Mouse (Mus musculus) hindbrain, postnatal 0 days (tissue): Measurements from ENCODE around the gene Mprip. TPM values are rescaled to one million over a fixed set of nuclear protein-coding genes. Genes with fewer than 3 reads are reported as not detected.

Experiments
- ATAC-seq: fragments of 200-750 bp; cut with Nextera tagmentation; 2 replicates; pipeline ENCODE4 v1.8.0; 2017; ENCODE audit warnings: mild to moderate bottlenecking, moderate TSS enrichment, moderate library complexity
- DNase-seq: peaks from one replicate; pipeline ENCODE4 v3.0.0-alpha.2; 2015; ENCODE audit warnings: low spot score
- H3K27ac ChIP-seq: fragments of 300-500 bp; sonication (generic); 2 replicates; pipeline ENCODE4 v1.5.1; 2014; ENCODE audit warnings: mild to moderate bottlenecking
- H3K27me3 ChIP-seq: fragments of 300-500 bp; sonication (generic); 2 replicates; pipeline ENCODE4 v1.6.1; 2014; ENCODE audit warnings: low read length, mixed read lengths; ENCODE audit not compliant: insufficient read depth
- H3K36me3 ChIP-seq: fragments of 300-500 bp; sonication (generic); 2 replicates; pipeline ENCODE4 v1.6.1; 2014; ENCODE audit warnings: low read length, mixed read lengths; ENCODE audit not compliant: insufficient read depth
- H3K4me1 ChIP-seq: fragments of 300-500 bp; sonication (generic); 2 replicates; pipeline ENCODE4 v1.6.1; 2014; ENCODE audit warnings: antibody characterized with exemption, low read length, mixed read lengths; ENCODE audit not compliant: insufficient read depth
- H3K4me2 ChIP-seq: fragments of 300-500 bp; sonication (generic); 2 replicates; pipeline ENCODE4 v1.6.1; 2014; ENCODE audit warnings: low read depth, mild to moderate bottlenecking, low read length, moderate library complexity, mixed read lengths
- H3K4me3 ChIP-seq: fragments of 300-500 bp; sonication (generic); 2 replicates; pipeline ENCODE4 v1.5.1; 2014; ENCODE audit warnings: low read length
- H3K9ac ChIP-seq: fragments of 300-500 bp; sonication (generic); replicated peaks from 2 replicates; pipeline ENCODE4 v1.6.1; 2014; ENCODE audit warnings: mild to moderate bottlenecking, low read length, moderate library complexity, mixed read lengths
- H3K9me3 ChIP-seq: fragments of 300-500 bp; sonication (generic); 2 replicates; pipeline ENCODE4 v1.6.1; 2016; ENCODE audit warnings: low read length, mixed read lengths
- CTCF ChIP-seq: IDR thresholded peaks from 2 replicates; pipeline ENCODE4 v1.5.1; 2016; ENCODE audit warnings: antibody characterized with exemption, control low read depth, low read depth
- WGBS: fragments of 180-500 bp; shearing (Covaris S2); extraction: QIAGEN DNeasy Blood & Tissue Kit; methylation state at CpG from one replicate; pipeline ENCODE4 v1.1.7; 2014; 5-methylcytosine and 5-hydroxymethylcytosine counted together
- polyA plus RNA-seq: library from polyadenylated mRNA; unstranded; fragments of >200 nt; fragmentation: Nextera tagmentation; extraction: Ambion mirVana; gene quantifications from 2 replicates; pipeline ENCODE4 v1.2.1, GENCODE M21; 2015
- total RNA-seq: library from RNA; depleted of rRNA; stranded (reverse); fragments of >200 nt; gene quantifications from 2 replicates; pipeline ENCODE4 v1.2.3, GENCODE M21; 2014

Mprip gene
- total and polyA plus RNA-seq, 2 experiments from 2014 or later: 57.8 to 149 TPM

GRCm38 (mm10) chr11:59783591-59783990, 122.5 kb downstream of the Mprip start:
- H3K9ac ChIP-seq: no peak overlapping the region
- DNase-seq (no peak), ATAC-seq (no peak)

GRCm38 (mm10) chr11:59786444-59787198, 125.5 kb downstream of the Mprip start:
- no peak overlapping the region for H3K27ac ChIP-seq
- H3K27me3 ChIP-seq: no peaks in the 10 kb centered on the region
- no peaks in the 10 kb centered on the region; the same call in 1 of the 2 replicates for H3K36me3 ChIP-seq
- 50% methylated on average over 15 of the region's 15 CpGs for WGBS
- peak overlapping the region; percentile 57 for H3K9ac ChIP-seq
- TF ChIP-seq CTCF: no peak
- peak overlapping the region; percentile 42 for H3K4me3 ChIP-seq
- H3K9me3 ChIP-seq: no peaks in the 10 kb centered on the region
- ATAC-seq (no peak), DNase-seq (no peak)
- peak overlapping the region; percentile 81 for H3K4me2 ChIP-seq
- H3K4me1 ChIP-seq: peaks cover 11% of the 10 kb centered on the region; the same call in 1 of the 2 replicates

More at GRCm38 (mm10) chr11:59783591-59783990, 122.5 kb downstream of the Mprip start:
- no peak overlapping the region for H3K4me3 ChIP-seq
- no peak overlapping the region for H3K27ac ChIP-seq
- no peaks in the 10 kb centered on the region for H3K9me3 ChIP-seq
- no peak overlapping the region for H3K4me2 ChIP-seq
- TF ChIP-seq CTCF: no peak
- H3K4me1 ChIP-seq: peaks cover 11% of the 10 kb centered on the region; the same call in 1 of the 2 replicates
- 89% methylated on average over 6 of the region's 6 CpGs for WGBS
- no peaks in the 10 kb centered on the region for H3K36me3 ChIP-seq
- H3K27me3 ChIP-seq: no peaks in the 10 kb centered on the region

- peak; percentile 85 for ATAC-seq
Measured at GRCm38 (mm10) chr11:59787199-59787781, 126.2 kb downstream of the Mprip start, which contains the start of gene Pld6. Pld6 (minus strand) TSS chr11:59787645.

GRCm38 (mm10) chr11:59789311-59789710, 128.2 kb downstream of the Mprip start:
- WGBS: 97% methylated on average over 1 of the region's 1 CpGs
- Histone ChIP-seq H3K4me1 (peaks cover 11% of the 10 kb centered on the region; the same call in 1 of the 2 replicates), H3K4me3 (no peak overlapping the region), H3K27me3 (no peaks in the 10 kb centered on the region), H3K4me2 (no peak overlapping the region), H3K36me3 (peaks cover 25% of the 10 kb centered on the region), H3K9ac (no peak overlapping the region), H3K27ac (no peak overlapping the region), H3K9me3 (no peaks in the 10 kb centered on the region)
- DNase-seq: no peak
- TF ChIP-seq CTCF: no peak
- no peak for ATAC-seq

More at GRCm38 (mm10) chr11:59787199-59787781, 126.2 kb downstream of the Mprip start, which contains the start of gene Pld6:
- TF ChIP-seq CTCF: no peak
- Histone ChIP-seq H3K36me3 (peaks cover 7% of the 10 kb centered on the region; the same call in 1 of the 2 replicates), H3K27ac (no peak within 1 kb of the TSS), H3K27me3 (no peaks in the 10 kb centered on the region), H3K9ac (peak within 1 kb of the TSS; percentile 57), H3K9me3 (no peaks in the 10 kb centered on the region), H3K4me1 (peaks cover 11% of the 10 kb centered on the region; the same call in 1 of the 2 replicates), H3K4me3 (peak within 1 kb of the TSS; percentile 42), H3K4me2 (peak within 1 kb of the TSS; percentile 81)
- 2% methylated on average over 51 of the region's 51 CpGs for WGBS
- peak; percentile 74 for DNase-seq

DNA sequence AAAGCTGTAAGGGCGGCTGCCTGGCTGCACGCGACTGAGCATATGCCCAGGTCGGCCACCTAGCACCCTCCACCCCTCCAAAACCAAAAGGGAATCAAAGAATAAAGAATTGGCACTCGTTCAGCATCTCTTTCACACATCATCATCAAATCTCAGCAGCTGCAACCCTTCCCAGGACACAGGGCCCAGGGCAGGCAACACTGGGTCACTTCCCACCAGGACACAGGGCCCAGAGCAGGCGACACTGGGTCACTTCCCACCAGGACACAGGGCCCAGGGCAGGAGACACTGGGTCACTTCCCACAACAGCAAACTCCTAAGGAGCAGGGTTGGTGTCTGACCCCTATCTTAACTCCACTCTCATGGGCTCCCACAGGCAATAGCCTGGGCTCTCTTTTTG, 132.3 kb downstream of the Mprip start:
- Histone ChIP-seq H3K36me3 (peaks cover 58% of the 10 kb centered on the region), H3K9me3 (no peaks in the 10 kb centered on the region), H3K27ac (no peak overlapping the region), H3K4me1 (no peaks in the 10 kb centered on the region), H3K4me2 (no peak overlapping the region), H3K9ac (no peak overlapping the region), H3K27me3 (no peaks in the 10 kb centered on the region), H3K4me3 (no peak overlapping the region)
- no peak for DNase-seq
- TF ChIP-seq CTCF: no peak
- ATAC-seq: no peak
- 92% methylated on average over 6 of the region's 6 CpGs for WGBS

DNA sequence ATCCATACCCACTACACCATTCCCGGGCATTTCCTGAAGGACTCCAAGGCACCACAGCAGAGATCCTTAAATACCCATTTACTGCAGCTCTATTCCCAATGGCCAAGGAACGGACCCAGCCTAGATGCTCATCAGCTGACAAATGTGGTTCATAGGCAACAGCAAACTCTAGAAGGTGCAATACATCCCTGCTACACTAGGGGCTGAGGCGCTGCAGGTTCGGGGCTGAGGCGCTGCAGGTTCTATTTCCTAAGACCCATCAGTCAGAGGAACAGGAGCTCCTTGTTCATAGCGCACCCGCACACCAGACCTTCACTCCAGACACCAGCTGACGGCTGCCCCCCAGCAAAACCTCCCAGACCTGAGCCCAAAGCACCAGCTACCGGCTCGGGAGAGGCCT, 139.3 kb downstream of the Mprip start:
- no peak for DNase-seq
- Histone ChIP-seq H3K9me3 (no peaks in the 10 kb centered on the region), H3K4me2 (no peak overlapping the region), H3K27ac (no peak overlapping the region), H3K9ac (no peak overlapping the region), H3K4me1 (no peaks in the 10 kb centered on the region), H3K4me3 (no peak overlapping the region), H3K36me3 (peaks cover 83% of the 10 kb centered on the region), H3K27me3 (no peaks in the 10 kb centered on the region)
- ATAC-seq: no peak
- peak; percentile 45 for TF ChIP-seq CTCF
- 95% methylated on average over 10 of the region's 10 CpGs for WGBS
